Mouse (Mus musculus) adipose tissue, adult 10 weeks (tissue): ENCODE results near the gene Wfdc15a. TPM values are rescaled to one million over a fixed set of nuclear protein-coding genes. Genes with fewer than 3 reads are reported as not detected.

Experiments used
- polyA plus RNA-seq: library from polyadenylated mRNA; stranded (reverse); fragments of 350-450 nt; fragmentation: Illumina TruSeq; extraction: RNeasy Lipid Tissue Mini Kit (QIAGEN cat#74804); gene quantifications from one replicate; pipeline ENCODE4 v1.2.3, GENCODE M21; 2014; ENCODE audit warnings: low read depth, low replicate concordance

Wfdc15a gene
- polyA plus RNA-seq: 5.9 TPM

DNA sequence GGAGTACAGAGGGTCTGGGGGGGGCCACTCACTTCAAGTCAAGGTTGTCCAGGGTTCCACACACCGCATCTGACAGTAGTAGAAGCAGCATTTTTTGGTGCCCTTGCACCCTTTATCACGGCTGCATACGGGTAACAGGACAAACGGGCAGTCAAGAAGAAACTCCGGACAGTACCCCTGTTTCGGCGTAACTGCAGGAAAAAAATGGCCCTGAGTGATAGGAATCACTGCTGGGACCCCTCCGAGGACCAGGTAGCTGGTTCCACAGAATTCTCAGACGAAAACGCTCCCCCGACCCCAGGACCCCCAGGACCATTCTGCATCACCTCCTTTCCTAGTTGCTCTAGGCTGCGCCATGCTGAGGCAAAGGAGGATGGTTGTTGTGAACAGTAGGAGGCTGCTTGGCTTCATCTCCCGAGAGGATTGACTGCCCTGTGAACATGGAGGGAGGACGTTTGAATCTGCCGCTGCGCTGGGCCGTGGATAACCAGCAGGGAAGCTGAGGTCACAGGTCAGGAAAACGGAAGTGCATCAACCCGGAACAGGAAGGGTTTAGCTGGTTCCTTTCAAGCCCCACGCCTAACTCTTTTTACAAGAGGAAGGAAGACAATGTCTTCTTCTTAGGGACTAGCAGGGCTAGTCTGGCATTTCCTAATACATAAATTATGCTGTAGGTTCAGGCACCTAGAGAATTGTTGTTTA, at the start of gene Wfdc15a:
TSS of gene Wfdc15a (minus strand) at position 505 of the 702 bp plus-strand sequence.

GRCm38 (mm10) chr2:164238366-164238765, 38.4 kb upstream of the Wfdc15a start, which contains the start of gene Svs2:
Gene Svs2, minus strand, starts transcription at chr2:164238466.

GRCm38 (mm10) chr2:164221522-164221921, 21.6 kb upstream of the Wfdc15a start, which contains the start of gene Wfdc15b:
Gene Wfdc15b, minus strand, starts transcription at chr2:164221660.

GRCm38 (mm10) chr2:164190576-164190975, 9.4 kb downstream of the Wfdc15a start, which contains the start of gene Wfdc12:
Gene Wfdc12, minus strand, starts transcription at chr2:164190608.

DNA sequence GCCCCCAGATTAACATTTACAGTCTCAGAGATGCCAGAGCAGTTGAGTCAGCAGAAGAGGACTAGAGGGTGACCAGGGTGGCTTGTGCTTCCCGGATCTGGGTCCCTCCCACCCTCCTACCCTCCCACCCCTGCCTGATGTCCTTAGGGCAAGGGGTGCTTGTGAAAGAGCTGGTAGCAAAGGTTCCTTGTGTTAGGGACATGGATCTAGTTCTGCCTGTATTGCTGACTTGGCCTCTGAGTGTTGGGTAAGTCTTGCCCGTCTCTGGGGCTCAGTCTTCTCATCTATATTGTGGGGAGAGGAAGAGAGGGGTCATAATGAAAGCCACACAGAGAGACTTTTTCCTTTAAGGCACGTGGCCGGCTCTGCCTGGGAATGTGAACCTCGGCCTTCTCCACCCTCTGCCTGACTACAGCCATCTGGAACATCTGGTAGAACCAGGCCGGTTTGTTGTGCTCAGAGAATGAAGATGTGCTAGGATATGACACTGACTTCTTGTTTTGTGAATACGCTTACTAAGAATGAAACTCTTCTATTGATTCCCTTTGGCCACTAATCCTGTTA, 17.2 kb downstream of the Wfdc15a start, which contains the start of gene Wfdc5:
TSS of gene Wfdc5 (minus strand) at position 51 of the 564 bp plus-strand sequence.

DNA sequence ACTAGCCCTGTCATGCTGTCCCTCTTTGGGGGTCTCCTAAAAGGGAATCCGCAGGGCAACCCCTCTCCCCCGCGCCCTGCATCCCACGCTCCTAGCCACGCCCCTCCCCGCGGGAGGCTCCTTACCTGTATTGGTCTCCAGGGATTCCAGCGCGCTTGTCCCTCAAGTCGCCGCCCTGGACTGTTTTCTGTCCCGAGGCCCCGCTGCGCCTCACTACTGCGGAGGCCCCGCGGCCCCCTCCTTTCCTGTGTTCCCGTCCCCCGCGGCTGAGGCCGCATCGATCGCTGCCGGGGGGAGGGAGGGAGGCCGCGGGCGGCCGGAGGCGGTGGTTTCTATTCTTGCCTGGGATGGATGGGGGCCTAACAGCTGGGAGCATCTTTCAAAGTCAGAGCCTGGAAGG, 29.0 kb downstream of the Wfdc15a start, which contains the start of gene Kcns1:
TSS of gene Kcns1 (minus strand) at position 212 of the 400 bp plus-strand sequence.

Other genes with a start within 250 kb of the Wfdc15a start
- 238 TPM for gene Ywhab, start 205.2 kb downstream of the Wfdc15a start, polyA plus RNA-seq
- gene Pabpc1l, start 174.7 kb downstream of the Wfdc15a start, polyA plus RNA-seq: 55.3 TPM
- gene Stk4, start 129.8 kb downstream of the Wfdc15a start, polyA plus RNA-seq: 20.6 TPM
- 48.6 TPM for gene Tomm34, start 129.0 kb downstream of the Wfdc15a start, polyA plus RNA-seq
- 0.29 TPM for gene Kcns1, start 29.0 kb downstream of the Wfdc15a start, polyA plus RNA-seq
- not detected for gene Wfdc5, start 17.4 kb downstream of the Wfdc15a start, polyA plus RNA-seq
- gene Wfdc12, start 9.5 kb downstream of the Wfdc15a start, polyA plus RNA-seq: not detected
- 738 TPM for gene Wfdc15b, start 21.5 kb upstream of the Wfdc15a start, polyA plus RNA-seq
- gene Svs2, start 38.3 kb upstream of the Wfdc15a start, polyA plus RNA-seq: not detected
- gene Svs3b, start 56.5 kb upstream of the Wfdc15a start, polyA plus RNA-seq: not detected
- gene Svs4, start 78.3 kb upstream of the Wfdc15a start, polyA plus RNA-seq: not detected
- not detected for gene Svs3a, start 89.1 kb upstream of the Wfdc15a start, polyA plus RNA-seq
- not detected for gene Svs6, start 116.6 kb upstream of the Wfdc15a start, polyA plus RNA-seq
- 1.8 TPM for gene Svs5, start 132.6 kb upstream of the Wfdc15a start, polyA plus RNA-seq
- 110 TPM for gene Slpi, start 189.0 kb upstream of the Wfdc15a start, polyA plus RNA-seq
- not detected for gene Rbpjl, start 203.0 kb upstream of the Wfdc15a start, polyA plus RNA-seq
- 1.1 TPM for gene Matn4, start 205.0 kb upstream of the Wfdc15a start, polyA plus RNA-seq
- gene Sdc4, start 243.8 kb upstream of the Wfdc15a start, polyA plus RNA-seq: 26.4 TPM